Mouse (Mus musculus) midbrain, embryonic 13.5 days (tissue): Measurements from ENCODE around the gene Zbed3. TPM values are rescaled to one million over a fixed set of nuclear protein-coding genes. Genes with fewer than 3 reads are reported as not detected.
"Not testable (repeated sequence)": the region's sequence is repeated elsewhere in the genome, so short reads cannot be mapped to it uniquely, and the experiment has no call there.

Experiments used
- ATAC-seq: fragments of 200-750 bp; cut with Nextera tagmentation; 2 replicates; pipeline ENCODE4 v1.8.0; 2017; ENCODE audit warnings: mild to moderate bottlenecking, moderate TSS enrichment, moderate library complexity
- H3K27ac ChIP-seq: fragments of 300-500 bp; sonication (generic); 2 replicates; pipeline ENCODE4 v1.5.1; 2015; ENCODE audit warnings: inconsistent platforms, mild to moderate bottlenecking, moderate library complexity
- H3K27me3 ChIP-seq: fragments of 300-500 bp; sonication (generic); 2 replicates; pipeline ENCODE4 v1.6.1; 2015; ENCODE audit warnings: mild to moderate bottlenecking, inconsistent platforms
- H3K36me3 ChIP-seq: fragments of 300-500 bp; sonication (generic); 2 replicates; pipeline ENCODE4 v1.6.1; 2015; ENCODE audit warnings: mild to moderate bottlenecking, inconsistent platforms
- H3K4me1 ChIP-seq: fragments of 300-500 bp; sonication (generic); replicated peaks from 2 replicates; pipeline ENCODE4 v1.6.1; 2015; ENCODE audit warnings: inconsistent platforms
- H3K4me2 ChIP-seq: fragments of 300-500 bp; sonication (generic); replicated peaks from 2 replicates; pipeline ENCODE4 v1.6.1; 2015; ENCODE audit warnings: moderate library complexity, mild to moderate bottlenecking, inconsistent platforms
- H3K4me3 ChIP-seq: fragments of 300-500 bp; sonication (generic); replicated peaks from 2 replicates; pipeline ENCODE4 v1.5.1; 2015; ENCODE audit warnings: mild to moderate bottlenecking, inconsistent platforms
- H3K9ac ChIP-seq: fragments of 300-500 bp; sonication (generic); replicated peaks from 2 replicates; pipeline ENCODE4 v1.6.1; 2015; ENCODE audit warnings: mild to moderate bottlenecking, inconsistent platforms
- H3K9me3 ChIP-seq: fragments of 300-500 bp; sonication (generic); 2 replicates; pipeline ENCODE4 v1.6.1; 2016; ENCODE audit warnings: mild to moderate bottlenecking, inconsistent platforms
- WGBS: fragments of 180-500 bp; shearing (Covaris S2); methylation state at CpG from one replicate; pipeline ENCODE4 v1.1.7; 2015; 5-methylcytosine and 5-hydroxymethylcytosine counted together
- polyA plus RNA-seq: library from polyadenylated mRNA; unstranded; fragments of >200 nt; fragmentation: Nextera tagmentation; extraction: Ambion mirVana; gene quantifications from 2 replicates; pipeline ENCODE4 v1.2.1, GENCODE M21; 2015

Gene Zbed3
- polyA plus RNA-seq, 1 experiment from 2014 or later, result 48.8 TPM

DNA sequence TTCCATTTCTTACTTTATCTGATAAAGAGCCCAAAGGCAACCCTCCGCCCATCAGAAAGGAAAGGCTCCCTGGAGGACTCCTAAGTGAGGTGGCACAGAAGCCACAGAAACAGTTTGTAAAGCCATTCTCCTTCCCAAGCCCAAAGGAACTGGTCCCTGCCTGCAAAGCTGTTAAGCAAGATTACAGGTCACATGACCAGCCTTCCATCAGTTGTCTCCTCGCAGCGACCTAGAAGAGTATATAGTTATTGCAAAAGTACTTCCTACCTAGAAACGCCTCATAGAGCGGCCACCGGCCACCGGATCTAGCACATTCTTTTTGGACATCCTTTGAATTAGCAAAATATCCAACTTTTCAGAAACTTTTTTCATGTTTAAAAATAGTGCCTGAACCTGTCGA, 20.1 kb downstream of the Zbed3 start:
- no peak overlapping the region for H3K4me3 ChIP-seq
- no peaks in the 10 kb centered on the region for H3K9me3 ChIP-seq
- no peaks in the 10 kb centered on the region for H3K27me3 ChIP-seq
- 94% methylated on average over 8 of the region's 8 CpGs for WGBS
- peaks cover 3% of the 10 kb centered on the region; the same call in 1 of the 2 replicates for H3K4me1 ChIP-seq
- no peak overlapping the region for H3K4me2 ChIP-seq
- ATAC-seq, result no peak
- no peak overlapping the region for H3K27ac ChIP-seq
- H3K9ac ChIP-seq, result no peak overlapping the region
- peaks cover 14% of the 10 kb centered on the region for H3K36me3 ChIP-seq

DNA sequence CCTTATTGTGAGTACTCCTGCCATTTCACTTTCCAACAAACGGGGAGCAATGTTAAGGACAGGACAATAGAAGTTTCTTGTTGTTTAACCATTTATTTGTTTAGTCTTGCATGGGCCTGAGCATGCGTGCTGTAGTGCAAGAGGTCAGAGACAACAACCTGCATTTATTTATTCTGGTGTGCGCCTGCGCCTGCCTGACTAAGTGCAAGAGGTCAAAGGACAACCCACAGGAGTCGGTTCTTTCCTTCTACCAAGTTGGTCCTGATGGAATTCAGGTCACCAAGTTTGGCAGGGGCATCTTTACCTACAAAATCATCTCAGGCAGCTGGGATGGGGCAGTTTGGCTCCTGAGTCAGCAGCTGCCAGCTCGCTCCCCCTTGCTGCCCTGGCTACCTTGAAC, 22.5 kb downstream of the Zbed3 start:
- H3K36me3 ChIP-seq, result peaks cover 15% of the 10 kb centered on the region
- no peak overlapping the region for H3K9ac ChIP-seq
- H3K4me2 ChIP-seq, result no peak overlapping the region
- no peak overlapping the region for H3K27ac ChIP-seq
- no peaks in the 10 kb centered on the region for H3K27me3 ChIP-seq
- 74% methylated on average over 6 of the region's 6 CpGs for WGBS
- no peak overlapping the region for H3K4me3 ChIP-seq
- ATAC-seq, result no peak
- H3K9me3 ChIP-seq, result no peaks in the 10 kb centered on the region
- H3K4me1 ChIP-seq, result peaks cover 3% of the 10 kb centered on the region; the same call in 1 of the 2 replicates

DNA sequence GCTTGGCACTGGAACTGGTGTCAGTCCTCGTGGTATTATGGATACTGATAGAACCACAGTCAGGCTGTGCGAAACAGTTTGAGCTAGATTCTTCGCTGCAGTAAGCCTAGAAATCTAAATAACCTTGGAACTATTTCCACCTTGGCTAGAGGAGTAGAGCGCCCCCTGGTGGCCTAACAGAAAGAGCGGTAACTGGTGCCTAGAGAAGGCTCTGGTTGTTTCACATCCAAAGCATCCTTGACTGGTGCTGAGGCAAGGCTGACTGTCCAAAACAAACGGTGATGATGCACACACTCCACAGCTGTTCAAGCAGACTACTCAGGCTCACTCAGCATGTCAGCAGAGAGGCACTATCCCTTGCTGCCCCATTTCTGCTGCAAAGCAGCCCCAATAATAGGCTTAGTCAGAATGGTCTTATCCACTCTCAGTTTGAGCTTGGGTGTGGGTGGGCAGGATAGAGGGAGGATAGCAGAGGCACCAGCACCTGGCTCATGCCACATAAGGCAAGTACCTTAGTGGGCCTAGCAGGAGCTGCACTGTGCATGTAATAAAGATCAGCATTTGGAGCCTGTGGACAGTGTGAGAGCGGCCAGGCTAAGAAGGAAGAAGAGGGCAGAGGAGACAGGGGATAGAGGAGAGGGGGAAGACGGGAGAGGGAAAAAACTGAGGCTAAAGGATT, 23.7 kb downstream of the Zbed3 start:
- H3K36me3 ChIP-seq, result peaks cover 27% of the 10 kb centered on the region
- H3K4me2 ChIP-seq, result no peak overlapping the region
- H3K9me3 ChIP-seq, result no peaks in the 10 kb centered on the region
- H3K27ac ChIP-seq, result no peak overlapping the region; the same call in 1 of the 2 replicates
- H3K4me1 ChIP-seq, result peaks cover 3% of the 10 kb centered on the region; the same call in 1 of the 2 replicates
- H3K9ac ChIP-seq, result no peak overlapping the region
- no peaks in the 10 kb centered on the region for H3K27me3 ChIP-seq
- ATAC-seq, result peak; percentile 74
- H3K4me3 ChIP-seq, result no peak overlapping the region
- 34% methylated on average over 8 of the region's 8 CpGs for WGBS

DNA sequence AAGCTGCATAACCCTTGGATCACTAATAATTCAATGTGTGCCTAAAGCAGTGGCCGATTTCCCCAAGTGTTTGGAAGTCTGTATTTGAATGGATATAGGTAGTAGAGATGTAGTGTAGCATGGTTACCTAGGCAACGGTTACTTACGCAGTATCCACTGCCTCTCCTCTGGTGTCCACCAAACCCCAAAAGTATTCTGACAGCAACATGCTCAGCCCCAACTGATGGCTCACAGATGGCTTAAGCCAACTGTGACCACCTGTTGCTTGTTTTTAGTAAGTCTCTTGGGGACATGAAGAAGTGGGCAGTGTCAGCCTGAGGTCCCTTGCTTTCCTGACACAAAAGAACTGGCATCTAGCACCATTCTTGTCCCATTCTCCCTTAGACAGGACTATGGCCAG, 25.1 kb downstream of the Zbed3 start:
- H3K27ac ChIP-seq, result no peak overlapping the region
- peaks cover 3% of the 10 kb centered on the region; the same call in 1 of the 2 replicates for H3K4me1 ChIP-seq
- H3K9ac ChIP-seq, result no peak overlapping the region
- no peaks in the 10 kb centered on the region for H3K9me3 ChIP-seq
- ATAC-seq, result no peak
- H3K4me3 ChIP-seq, result no peak overlapping the region
- H3K4me2 ChIP-seq, result no peak overlapping the region
- H3K27me3 ChIP-seq, result no peaks in the 10 kb centered on the region
- peaks cover 38% of the 10 kb centered on the region for H3K36me3 ChIP-seq
- WGBS, result 85% methylated on average over 3 of the region's 3 CpGs

DNA sequence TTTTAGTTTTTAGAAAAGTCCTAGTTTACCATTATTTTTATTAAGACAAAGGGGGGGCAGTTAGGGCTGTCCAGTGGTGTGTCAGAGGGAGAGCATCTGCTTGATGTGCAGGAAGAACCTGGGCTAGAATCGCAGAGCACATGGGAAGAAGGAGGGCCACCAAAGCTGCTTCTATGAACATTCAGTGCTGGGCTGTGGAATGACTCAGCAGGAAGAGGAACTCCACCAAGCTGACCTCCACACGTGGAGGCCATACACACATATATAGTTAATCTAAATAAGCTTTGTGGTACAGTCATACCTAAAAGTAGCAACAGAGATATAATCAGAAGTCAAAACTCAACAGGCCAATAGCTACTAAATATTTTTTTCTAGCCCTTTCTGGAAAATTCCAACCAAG, 34.8 kb downstream of the Zbed3 start:
- no peaks in the 10 kb centered on the region for H3K4me1 ChIP-seq
- no peaks in the 10 kb centered on the region for H3K9me3 ChIP-seq
- H3K4me2 ChIP-seq, result no peak overlapping the region
- ATAC-seq, result no peak
- WGBS, result 85% methylated on average over 2 of the region's 2 CpGs
- no peak overlapping the region for H3K9ac ChIP-seq
- H3K27ac ChIP-seq, result no peak overlapping the region
- no peaks in the 10 kb centered on the region for H3K27me3 ChIP-seq
- no peak overlapping the region for H3K4me3 ChIP-seq
- H3K36me3 ChIP-seq, result peaks cover 91% of the 10 kb centered on the region

DNA sequence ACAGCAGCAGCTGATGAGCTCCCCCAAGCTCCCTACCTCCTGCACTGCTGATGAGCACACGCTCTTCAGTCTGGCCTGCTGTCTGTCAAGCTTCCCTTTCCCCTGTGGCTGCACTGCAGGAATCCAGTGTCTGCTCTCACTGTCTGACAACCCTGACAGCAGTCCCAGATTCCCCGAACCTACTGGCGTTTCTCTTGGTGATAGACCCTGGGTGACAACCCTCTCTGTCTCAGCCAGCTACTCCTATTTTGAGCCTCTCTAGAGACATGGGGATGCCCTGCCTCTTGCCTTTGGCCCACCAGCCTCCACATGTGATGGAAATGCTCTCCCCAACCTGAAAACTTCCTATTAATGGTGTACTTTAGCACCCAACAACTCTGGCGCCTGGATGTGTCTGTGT, 40.0 kb downstream of the Zbed3 start:
- 87% methylated on average over 4 of the region's 4 CpGs for WGBS
- Histone ChIP-seq H3K9me3 (no peaks in the 10 kb centered on the region), H3K4me1 (no peaks in the 10 kb centered on the region), H3K27me3 (no peaks in the 10 kb centered on the region), H3K4me3 (no peak overlapping the region), H3K9ac (no peak overlapping the region), H3K27ac (no peak overlapping the region), H3K4me2 (no peak overlapping the region), H3K36me3 (peaks cover 79% of the 10 kb centered on the region)
- ATAC-seq, result no peak

DNA sequence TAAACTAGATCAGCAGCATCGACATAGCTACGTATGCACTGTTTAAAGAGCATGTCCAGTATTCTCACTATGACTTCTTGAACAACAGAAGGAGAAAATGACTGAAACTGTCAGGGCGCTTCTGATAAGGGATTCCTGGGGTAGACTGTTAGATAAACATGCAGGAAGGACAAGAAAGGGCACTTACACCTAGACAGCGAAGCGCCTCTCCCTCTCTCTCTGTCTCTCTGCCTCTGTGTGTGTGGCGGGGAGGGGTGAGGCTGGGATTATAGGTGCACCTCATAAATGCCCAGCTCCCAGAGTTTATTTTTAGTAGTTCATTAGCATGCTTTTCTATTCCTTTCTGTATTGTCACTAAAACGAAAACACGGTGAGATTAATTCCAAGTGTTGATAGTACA, 42.9 kb downstream of the Zbed3 start:
- H3K27ac ChIP-seq, result no peak overlapping the region
- no peak overlapping the region for H3K4me3 ChIP-seq
- 96% methylated on average over 8 of the region's 8 CpGs for WGBS
- peaks cover 80% of the 10 kb centered on the region for H3K36me3 ChIP-seq
- no peaks in the 10 kb centered on the region for H3K4me1 ChIP-seq
- H3K27me3 ChIP-seq, result no peaks in the 10 kb centered on the region
- no peak overlapping the region for H3K4me2 ChIP-seq
- no peak for ATAC-seq
- H3K9ac ChIP-seq, result no peak overlapping the region
- no peaks in the 10 kb centered on the region for H3K9me3 ChIP-seq

DNA sequence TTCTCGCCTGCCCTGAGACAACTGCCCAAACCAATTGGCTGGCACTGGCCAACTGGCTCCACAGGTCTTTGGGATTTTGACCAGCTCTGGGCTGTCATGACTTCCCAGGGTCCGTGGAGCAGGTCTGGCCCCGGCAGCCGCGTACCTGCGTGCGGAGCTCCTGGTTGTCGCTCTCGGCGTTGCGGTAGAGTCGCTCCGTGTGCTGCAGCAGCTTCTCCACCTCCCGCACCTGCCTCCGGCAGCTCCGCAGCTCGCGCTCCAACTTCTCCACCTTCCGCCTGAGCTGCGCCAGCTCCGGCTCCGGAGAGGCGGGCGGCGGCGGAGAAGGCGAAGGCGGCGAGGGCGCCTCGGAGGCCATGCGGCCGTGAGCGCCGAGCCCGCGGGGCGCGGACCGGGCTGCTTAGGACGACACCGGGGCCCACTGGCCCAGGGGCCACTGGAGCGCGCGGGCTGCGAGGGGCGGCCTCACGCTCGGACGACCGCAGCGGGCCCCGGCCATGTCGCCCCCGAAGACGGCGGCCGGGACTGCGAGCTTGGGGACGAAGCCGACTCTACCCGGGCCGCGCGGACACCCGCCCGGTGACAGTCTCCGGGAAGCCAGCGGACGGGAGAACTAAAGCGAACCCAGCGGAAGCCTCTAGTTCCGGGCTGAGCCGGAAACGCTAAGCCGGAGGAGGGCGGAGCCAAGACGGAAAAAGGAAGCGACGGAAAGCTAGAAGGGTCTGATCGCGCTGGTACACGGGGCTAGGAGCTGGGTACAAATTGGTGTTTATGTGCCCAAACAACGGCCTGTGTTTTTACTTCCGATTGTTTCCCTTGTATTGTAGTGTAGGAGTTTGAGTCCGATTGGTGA, 51.5 kb downstream of the Zbed3 start, which contains the start of gene Aggf1:
Gene Aggf1 (minus strand): TSS at position 652 of the 853 bp plus-strand sequence.
- peak within 1 kb of the TSS; percentile 98 for H3K9ac ChIP-seq
- ATAC-seq, result peak; percentile 99
- H3K36me3 ChIP-seq, result peaks cover 12% of the 10 kb centered on the region
- H3K4me2 ChIP-seq, result peak within 1 kb of the TSS; percentile 89
- peaks cover 25% of the 10 kb centered on the region for H3K4me1 ChIP-seq
- peak within 1 kb of the TSS; percentile 100 for H3K4me3 ChIP-seq
- no peaks in the 10 kb centered on the region for H3K9me3 ChIP-seq
- H3K27me3 ChIP-seq, result no peaks in the 10 kb centered on the region
- H3K27ac ChIP-seq, result peak within 1 kb of the TSS; percentile 66
- under 1% methylated on average over 86 of the region's 86 CpGs for WGBS

DNA sequence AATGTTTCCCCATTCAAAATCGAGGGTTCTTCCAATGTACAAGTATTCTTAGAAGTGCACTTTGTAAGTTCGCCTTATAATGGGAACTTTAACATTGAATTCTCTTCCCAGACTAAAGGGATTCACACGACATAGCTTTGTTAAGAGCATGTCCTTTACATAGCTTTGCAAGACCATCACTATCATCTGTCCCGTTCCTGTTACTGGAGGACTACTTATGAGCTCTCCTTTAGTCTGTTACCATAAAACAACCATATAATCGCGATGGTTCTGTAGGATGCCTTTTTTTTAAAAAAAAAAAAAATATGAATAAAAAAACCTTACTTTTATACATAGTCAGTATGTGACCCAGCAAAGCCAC, 52.1 kb downstream of the Zbed3 start:
- peak; percentile 59 for ATAC-seq
- H3K27ac ChIP-seq, result peak overlapping the region; percentile 66
- peak overlapping the region; percentile 100 for H3K4me3 ChIP-seq
- peak overlapping the region; percentile 98 for H3K9ac ChIP-seq
- peaks cover 6% of the 10 kb centered on the region for H3K36me3 ChIP-seq
- 30% methylated on average over 6 of the region's 6 CpGs for WGBS
- peak overlapping the region; percentile 46 for H3K4me2 ChIP-seq
- peaks cover 25% of the 10 kb centered on the region for H3K4me1 ChIP-seq
- no peaks in the 10 kb centered on the region for H3K27me3 ChIP-seq
- H3K9me3 ChIP-seq, result no peaks in the 10 kb centered on the region

DNA sequence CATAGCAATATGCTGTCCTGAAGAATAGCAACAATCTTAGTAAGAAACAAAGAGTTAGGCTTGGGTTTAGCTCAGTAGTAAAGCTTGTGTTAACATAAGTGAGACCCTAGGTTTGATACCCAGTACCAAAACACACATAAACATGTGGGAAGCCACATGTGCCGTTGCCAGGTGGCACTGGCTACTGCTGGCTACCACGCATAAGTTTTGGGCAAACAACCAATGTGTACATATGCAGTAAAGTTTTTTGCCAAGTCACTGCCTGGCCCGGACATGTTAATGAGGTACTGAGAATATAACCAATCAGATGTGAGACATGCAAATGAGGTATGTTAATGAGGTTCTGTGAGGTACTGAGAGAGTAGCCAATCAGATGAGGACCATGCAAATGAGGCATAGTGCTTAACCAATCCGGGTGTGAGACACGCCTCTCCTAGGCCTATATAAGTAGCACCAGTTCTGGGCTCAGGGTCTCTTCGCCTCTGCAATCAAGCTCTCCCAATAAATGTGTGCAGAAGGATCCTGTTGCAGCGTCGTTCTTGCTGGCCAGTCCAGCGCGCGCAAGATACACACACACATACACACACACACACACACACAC, 53.4 kb downstream of the Zbed3 start:
- H3K4me2 ChIP-seq, H3K9ac ChIP-seq, H3K4me3 ChIP-seq, H3K27ac ChIP-seq, H3K27me3 ChIP-seq, H3K9me3 ChIP-seq, ATAC-seq, H3K36me3 ChIP-seq: not testable (repeated sequence)
- H3K4me1 ChIP-seq, result peaks cover 25% of the 10 kb centered on the region
- 96% methylated on average over 11 of the region's 11 CpGs for WGBS

DNA sequence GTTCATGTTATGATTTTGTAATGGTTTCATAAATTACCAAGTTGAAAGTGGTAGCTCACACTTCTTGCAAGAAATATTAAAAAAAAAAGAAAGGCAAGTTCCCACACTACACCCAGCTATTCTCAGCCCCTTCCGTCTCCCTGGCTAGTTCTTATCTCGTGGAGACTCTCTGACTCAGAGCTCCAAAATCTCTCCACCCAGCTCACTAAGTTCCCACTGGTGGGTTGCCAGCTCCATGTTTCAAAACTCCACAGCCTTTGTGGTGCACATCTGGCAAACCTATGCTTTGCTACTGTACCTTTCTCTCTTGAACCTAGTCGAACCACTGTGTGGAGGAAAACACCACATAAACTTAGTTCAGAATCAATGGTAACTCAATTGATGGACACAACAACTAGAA, 55.3 kb downstream of the Zbed3 start:
- Histone ChIP-seq H3K27me3 (no peaks in the 10 kb centered on the region), H3K36me3 (no peaks in the 10 kb centered on the region), H3K4me3 (no peak overlapping the region), H3K9ac (no peak overlapping the region), H3K27ac (no peak overlapping the region), H3K4me2 (no peak overlapping the region), H3K9me3 (no peaks in the 10 kb centered on the region), H3K4me1 (peaks cover 9% of the 10 kb centered on the region)
- 87% methylated on average over 3 of the region's 3 CpGs for WGBS
- ATAC-seq, result no peak

DNA sequence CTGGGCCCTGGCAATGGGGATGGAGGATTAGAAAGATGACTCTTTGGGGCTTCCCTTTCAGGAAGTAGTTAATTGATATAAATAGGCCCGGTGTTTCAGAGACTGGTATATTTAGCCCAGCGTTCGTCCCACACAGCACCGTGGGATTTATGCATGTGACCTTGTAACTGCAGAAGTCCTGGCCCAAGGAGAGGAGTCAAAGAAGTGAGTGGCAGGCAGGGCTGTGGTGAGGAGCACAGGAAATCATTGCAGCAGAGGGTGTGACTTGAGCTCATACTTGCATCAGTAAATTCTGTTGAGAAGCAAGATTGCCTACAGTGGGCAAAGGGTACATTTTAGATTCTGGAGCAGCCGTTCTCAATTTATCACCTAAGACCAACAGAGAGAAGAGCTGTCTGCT, 59.0 kb downstream of the Zbed3 start:
- ATAC-seq, result no peak
- Histone ChIP-seq H3K4me1 (no peaks in the 10 kb centered on the region), H3K4me2 (no peak overlapping the region), H3K36me3 (no peaks in the 10 kb centered on the region), H3K9me3 (no peaks in the 10 kb centered on the region), H3K4me3 (no peak overlapping the region), H3K27me3 (no peaks in the 10 kb centered on the region), H3K27ac (no peak overlapping the region), H3K9ac (no peak overlapping the region)
- 90% methylated on average over 5 of the region's 5 CpGs for WGBS
